Mouse (Mus musculus) testis, adult 2 months (tissue): ENCODE results near the gene Mrpl2.

Experiments
- CTCF ChIP-seq: fragments of 200-500 bp; IDR thresholded peaks from 2 replicates; pipeline ENCODE4 v1.5.1; 2012; ENCODE audit warnings: low read depth, mild to moderate bottlenecking, inconsistent platforms, low read length, moderate library complexity; ENCODE audit not compliant: control insufficient read depth, insufficient read depth, insufficient replicate concordance
- POLR2A ChIP-seq: fragments of 200-500 bp; IDR thresholded peaks from 2 replicates; pipeline ENCODE4 v1.6.1; 2012; ENCODE audit warnings: low read depth, mild to moderate bottlenecking, inconsistent platforms, low read length, moderate library complexity; ENCODE audit not compliant: control insufficient read depth

- no peak for TF ChIP-seq POLR2A
- no peak for TF ChIP-seq CTCF
Observed at GRCm38 (mm10) chr17:46647279-46647678, 1.2 kb downstream of the Mrpl2 start.
